Mouse (Mus musculus) thymus, adult 2 months (tissue): ENCODE results near the gene Spns2.

ENCODE experiments used
- CTCF ChIP-seq: fragments of 200-500 bp; IDR thresholded peaks from 2 replicates; pipeline ENCODE4 v1.5.1; 2012; ENCODE audit warnings: mild to moderate bottlenecking, control low read depth, low read length, moderate library complexity, borderline replicate concordance; ENCODE audit not compliant: control insufficient read depth, poor library complexity, insufficient read depth; ENCODE audit errors: extremely low read depth
- POLR2A ChIP-seq: fragments of 200-500 bp; IDR thresholded peaks from 2 replicates; pipeline ENCODE4 v1.6.1; 2012; ENCODE audit warnings: mild to moderate bottlenecking, low read length, control low read depth, moderate library complexity; ENCODE audit not compliant: control insufficient read depth, poor library complexity, insufficient read depth; ENCODE audit errors: extremely low read depth

GRCm38 (mm10) chr11:72473540-72473939, 16.2 kb downstream of the Spns2 start:
- TF ChIP-seq POLR2A (no peak), CTCF (no peak)
